Mouse (Mus musculus): ENCODE data around the gene Atp8b2. TPM values are rescaled to one million over a fixed set of nuclear protein-coding genes. Genes with fewer than 3 reads are reported as not detected.
A peak's percentile ranks its signal among the peaks of the same experiment; 100 is the strongest.

Gene Atp8b2
- total RNA-seq, 1 experiment = 41.6 TPM

DNA sequence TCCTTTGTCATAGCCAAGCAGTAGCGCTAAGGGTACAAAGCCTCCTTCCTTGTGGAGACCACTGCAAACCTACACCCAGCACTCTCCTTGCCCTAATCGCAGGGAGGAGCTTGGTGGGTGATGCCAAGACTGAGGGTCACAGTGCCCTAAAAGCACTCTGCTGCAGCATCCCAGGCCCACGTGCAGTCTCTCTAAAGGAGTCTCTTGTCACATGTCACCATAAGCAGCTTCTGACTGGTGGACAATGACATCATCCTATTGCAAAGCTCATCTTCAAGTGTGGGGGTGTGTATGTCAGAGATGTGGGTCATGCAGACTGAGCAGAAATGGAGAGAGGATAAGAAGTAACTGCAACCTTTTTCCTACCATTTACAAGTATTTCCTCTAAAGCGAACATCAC is 3.9 kb downstream of the Atp8b2 start:
- H3K4me1 ChIP-seq (ENCODE audit: control insufficient read depth in 2 of 2, insufficient read depth in 2 of 2, low read length in 2 of 2, poor library complexity in 1 of 2) = peaks cover 0 to 20% of the 10 kb centered on the region in 2 experiments; a peak in 2 of 4 replicates

GRCm38 (mm10) chr3:89957880-89958279 is 5.4 kb downstream of the Atp8b2 start:
- DNase-seq (ENCODE audit: low read depth, low spot score) = no peak
- Histone ChIP-seq H3K9ac (ENCODE audit: insufficient read depth, low read depth, low read length, poor library complexity, severe bottlenecking) (no peak overlapping the region), H3K4me3 (ENCODE audit: insufficient read depth in 1 of 2, low read depth in 1 of 2, low read length in 2 of 2, poor library complexity in 1 of 2, severe bottlenecking in 1 of 2) (no peak overlapping the region), H3K36me3 (ENCODE audit: control insufficient read depth, insufficient read depth, low read length, poor library complexity, severe bottlenecking) (peaks cover 13% of the 10 kb centered on the region), H3K27ac (ENCODE audit: insufficient read depth, low read depth, low read length, poor library complexity, severe bottlenecking) (no peak overlapping the region), H3K9me3 (ENCODE audit: control insufficient read depth, insufficient read depth, low read depth, low read length) (no peaks in the 10 kb centered on the region), H3K4me1 (ENCODE audit: control insufficient read depth in 2 of 2, insufficient read depth in 2 of 2, low read length in 2 of 2, poor library complexity in 1 of 2) (peaks cover 0 to 22% of the 10 kb centered on the region in 2 experiments; a peak in 2 of 4 replicates)
- no peak for TF ChIP-seq MAFK (IDR thresholded peaks at IDR 0.05; ENCODE audit: insufficient read depth, low read depth, low read length)
- no peak for TF ChIP-seq ZNF384 (IDR thresholded peaks at IDR 0.05; ENCODE audit: low read depth, low read length)
- TF ChIP-seq HCFC1 (IDR thresholded peaks at IDR 0.05; ENCODE audit: borderline replicate concordance, insufficient read depth, low read length) = no peak
- no peak for TF ChIP-seq CHD2 (IDR thresholded peaks at IDR 0.05; ENCODE audit: low read depth, low read length)
- no peak for TF ChIP-seq ZC3H11A (IDR thresholded peaks at IDR 0.05; ENCODE audit: borderline replicate concordance, low read depth, low read length)
- in situ Hi-C loops (cut with MboI; ENCODE audit: low sequenced_read_pairs in 2 of 2, unreplicated experiment in 2 of 2) = no loop called here

More for the DNA sequence above, 3.9 kb downstream of the Atp8b2 start:
- in situ Hi-C loops (cut with MboI; ENCODE audit: low sequenced_read_pairs in 2 of 2, unreplicated experiment in 2 of 2) = no loop called here
- H3K36me3 ChIP-seq (ENCODE audit: control insufficient read depth, insufficient read depth, low read length, poor library complexity, severe bottlenecking) = peaks cover 8% of the 10 kb centered on the region
- no peak overlapping the region for H3K27ac ChIP-seq (ENCODE audit: insufficient read depth, low read depth, low read length, poor library complexity, severe bottlenecking)
- H3K4me3 ChIP-seq (ENCODE audit: insufficient read depth in 1 of 2, low read depth in 1 of 2, low read length in 2 of 2, poor library complexity in 1 of 2, severe bottlenecking in 1 of 2) = no peak overlapping the region
- no peaks in the 10 kb centered on the region for H3K9me3 ChIP-seq (ENCODE audit: control insufficient read depth, insufficient read depth, low read depth, low read length)
- no peak for TF ChIP-seq ZNF384 (IDR thresholded peaks at IDR 0.05; ENCODE audit: low read depth, low read length)
- no peak for TF ChIP-seq ZC3H11A (IDR thresholded peaks at IDR 0.05; ENCODE audit: borderline replicate concordance, low read depth, low read length)
- TF ChIP-seq MAFK (IDR thresholded peaks at IDR 0.05; ENCODE audit: insufficient read depth, low read depth, low read length) = no peak
- TF ChIP-seq HCFC1 (IDR thresholded peaks at IDR 0.05; ENCODE audit: borderline replicate concordance, insufficient read depth, low read length) = no peak
- no peak for TF ChIP-seq CHD2 (IDR thresholded peaks at IDR 0.05; ENCODE audit: low read depth, low read length)
- DNase-seq (ENCODE audit: low read depth, low spot score) = no peak
- no peak overlapping the region for H3K9ac ChIP-seq (ENCODE audit: insufficient read depth, low read depth, low read length, poor library complexity, severe bottlenecking)

- Histone ChIP-seq H3K9me3 (ENCODE audit: control insufficient read depth, insufficient read depth, low read depth, low read length) (no peaks in the 10 kb centered on the region), H3K4me3 (ENCODE audit: insufficient read depth in 1 of 2, low read depth in 1 of 2, low read length in 2 of 2, poor library complexity in 1 of 2, severe bottlenecking in 1 of 2) (no peak overlapping the region), H3K27ac (ENCODE audit: insufficient read depth, low read depth, low read length, poor library complexity, severe bottlenecking) (no peak overlapping the region), H3K36me3 (ENCODE audit: control insufficient read depth, insufficient read depth, low read length, poor library complexity, severe bottlenecking) (peaks cover 22% of the 10 kb centered on the region), H3K4me1 (ENCODE audit: control insufficient read depth in 2 of 2, insufficient read depth in 2 of 2, low read length in 2 of 2, poor library complexity in 1 of 2) (peaks cover 0 to 18% of the 10 kb centered on the region in 2 experiments; a peak in 1 of 4 replicates), H3K9ac (ENCODE audit: insufficient read depth, low read depth, low read length, poor library complexity, severe bottlenecking) (no peak overlapping the region)
- no peak for DNase-seq (ENCODE audit: low read depth, low spot score)
- in situ Hi-C loops (cut with MboI; ENCODE audit: low sequenced_read_pairs in 2 of 2, unreplicated experiment in 2 of 2) = no loop called here
- no peak for TF ChIP-seq CHD2 (IDR thresholded peaks at IDR 0.05; ENCODE audit: low read depth, low read length)
- TF ChIP-seq ZNF384 (IDR thresholded peaks at IDR 0.05; ENCODE audit: low read depth, low read length) = no peak
- no peak for TF ChIP-seq ZC3H11A (IDR thresholded peaks at IDR 0.05; ENCODE audit: borderline replicate concordance, low read depth, low read length)
- TF ChIP-seq MAFK (IDR thresholded peaks at IDR 0.05; ENCODE audit: insufficient read depth, low read depth, low read length) = no peak
- no peak for TF ChIP-seq HCFC1 (IDR thresholded peaks at IDR 0.05; ENCODE audit: borderline replicate concordance, insufficient read depth, low read length)
Observed at GRCm38 (mm10) chr3:89956177-89956971, 6.9 kb downstream of the Atp8b2 start.

DNA sequence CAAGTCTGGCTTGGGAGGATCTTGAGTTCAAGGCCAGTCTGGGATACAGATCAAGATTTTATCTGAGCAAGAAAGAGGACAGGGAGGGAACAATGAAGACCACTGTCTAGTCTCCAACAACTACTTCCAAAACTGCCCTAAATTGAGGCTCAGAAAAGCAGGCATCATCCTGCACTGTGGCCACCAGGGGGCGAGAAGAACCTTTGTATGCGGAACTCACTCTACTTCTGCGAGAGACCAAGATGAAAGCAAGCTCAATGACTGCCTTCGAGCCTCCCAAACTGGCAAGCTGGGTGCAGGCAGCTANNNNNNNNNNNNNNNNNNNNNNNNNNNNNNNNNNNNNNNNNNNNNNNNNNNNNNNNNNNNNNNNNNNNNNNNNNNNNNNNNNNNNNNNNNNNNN is 9.9 kb downstream of the Atp8b2 start:
- in situ Hi-C loops (cut with MboI; ENCODE audit: low sequenced_read_pairs in 2 of 2, unreplicated experiment in 2 of 2) = no loop called here
- peaks cover 40% of the 10 kb centered on the region for H3K36me3 ChIP-seq (ENCODE audit: control insufficient read depth, insufficient read depth, low read length, poor library complexity, severe bottlenecking)
- no peaks in the 10 kb centered on the region for H3K9me3 ChIP-seq (ENCODE audit: control insufficient read depth, insufficient read depth, low read depth, low read length)

More for the DNA sequence above, 9.9 kb downstream of the Atp8b2 start:
- Histone ChIP-seq H3K4me3 (ENCODE audit: insufficient read depth in 1 of 2, low read depth in 1 of 2, low read length in 2 of 2, poor library complexity in 1 of 2, severe bottlenecking in 1 of 2) (no peak overlapping the region), H3K27ac (ENCODE audit: insufficient read depth, low read depth, low read length, poor library complexity, severe bottlenecking) (no peak overlapping the region), H3K4me1 (ENCODE audit: control insufficient read depth in 2 of 2, insufficient read depth in 2 of 2, low read length in 2 of 2, poor library complexity in 1 of 2) (peaks cover 0 to 8% of the 10 kb centered on the region in 2 experiments; a peak in 1 of 4 replicates), H3K9ac (ENCODE audit: insufficient read depth, low read depth, low read length, poor library complexity, severe bottlenecking) (no peak overlapping the region)
- peak; percentile 63 for DNase-seq (ENCODE audit: low read depth, low spot score)
- no peak for TF ChIP-seq MAFK (IDR thresholded peaks at IDR 0.05; ENCODE audit: insufficient read depth, low read depth, low read length)
- 0 out of 2 replicates have a peak, but pooled peaks have one; percentile 30 for TF ChIP-seq HCFC1 (IDR thresholded peaks at IDR 0.05; ENCODE audit: borderline replicate concordance, insufficient read depth, low read length)
- TF ChIP-seq CHD2 (IDR thresholded peaks at IDR 0.05; ENCODE audit: low read depth, low read length) = no peak
- TF ChIP-seq ZNF384 (IDR thresholded peaks at IDR 0.05; ENCODE audit: low read depth, low read length) = no peak
- no peak for TF ChIP-seq ZC3H11A (IDR thresholded peaks at IDR 0.05; ENCODE audit: borderline replicate concordance, low read depth, low read length)

Data from ES-E14 (cell line).